ENCODE assay signal across 8 mouse cellular contexts in the genomic region with DNA sequence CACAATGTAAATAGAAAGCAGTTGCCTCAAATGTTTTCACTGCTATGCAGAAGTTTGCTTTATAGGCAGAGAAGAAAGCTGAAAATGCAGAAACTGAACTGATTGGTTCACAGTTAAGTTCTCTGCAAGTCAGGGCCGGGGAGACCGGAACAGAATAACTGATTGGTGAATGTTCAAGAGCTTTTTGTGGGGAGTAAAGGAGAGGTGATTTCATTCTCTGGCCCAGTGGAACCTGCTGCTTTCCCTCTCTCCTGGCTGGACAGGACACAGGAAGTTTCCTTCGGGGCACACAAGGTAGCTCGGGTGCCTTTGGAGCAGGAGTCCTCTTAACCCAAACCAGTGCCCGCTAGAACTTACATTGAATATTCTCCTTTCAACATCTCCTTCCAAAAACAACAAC. TPM values are rescaled to one million over a fixed set of nuclear protein-coding genes. Genes with fewer than 3 reads are reported as not detected.
DNase-seq lines count a peak whose midpoint lies in the region; ATAC-seq and TF ChIP-seq lines count a peak whose summit lies in the region.

No protein-coding gene starts in this region.

- H3K27ac ChIP-seq in cerebellum, adult 2 months (ENCODE audit: insufficient read depth, low read length): no peak overlapping the region
- no peak overlapping the region; the same call in 1 of the 2 replicates for H3K27ac ChIP-seq in heart, embryonic 11.5 days (ENCODE audit: low read depth, low read length)
- no peak overlapping the region for H3K27ac ChIP-seq in kidney, embryonic 14.5 days (ENCODE audit: low read depth, low read length)
- H3K27ac ChIP-seq in spleen, adult 2 months (ENCODE audit: insufficient read depth, low read length): peak overlapping the region; percentile 98

- no peak for TF ChIP-seq POLR2A in cerebellum, adult 2 months (IDR thresholded peaks at IDR 0.05; ENCODE audit: borderline replicate concordance, insufficient read depth, low read length)
- TF ChIP-seq POLR2A in spleen, adult 2 months (IDR thresholded peaks at IDR 0.05; ENCODE audit: low read depth, low read length): no peak

- TF ChIP-seq CTCF in cerebellum, adult 2 months (IDR thresholded peaks at IDR 0.05; ENCODE audit: borderline replicate concordance, insufficient read depth, low read depth, low read length): no peak
- no peak for TF ChIP-seq CTCF in spleen, adult 2 months (IDR thresholded peaks at IDR 0.05; ENCODE audit: extremely low read depth, insufficient read depth, insufficient read length, insufficient replicate concordance)

- WGBS in cerebellum, adult 2 months: 10% methylated on average over 5 of the region's 5 CpGs
- 64% methylated on average over 5 of the region's 5 CpGs for WGBS in heart, embryonic 11.5 days (ENCODE audit: insufficient replicate concordance)
- 65% methylated on average over 5 of the region's 5 CpGs for WGBS in kidney, embryonic 14.5 days
- 11% methylated on average over 5 of the region's 5 CpGs for WGBS in spleen, adult 2 months

- H3K4me3 ChIP-seq in cerebellum, adult 2 months (replicated peaks; ENCODE audit: insufficient read depth, low read depth, low read length): peak overlapping the region; percentile 45
- peak overlapping the region; percentile 68; the same call in 1 of the 2 replicates for H3K4me3 ChIP-seq in heart, embryonic 11.5 days (ENCODE audit: low read depth, low read length)
- H3K4me3 ChIP-seq in kidney, embryonic 14.5 days (ENCODE audit: low read length): peak overlapping the region; percentile 56
- H3K4me3 ChIP-seq in spleen, adult 2 months (ENCODE audit: extremely low read depth, insufficient read depth, insufficient read length): peak overlapping the region; percentile 57

- H3K9me3 ChIP-seq in heart, embryonic 11.5 days (replicated peaks; ENCODE audit: control insufficient read depth, low read length): no peaks in the 10 kb centered on the region
- H3K9me3 ChIP-seq in kidney, embryonic 14.5 days (ENCODE audit: control insufficient read depth, low read length): no peaks in the 10 kb centered on the region

- H3K4me1 ChIP-seq in cerebellum, adult 2 months (ENCODE audit: control insufficient read depth, insufficient read depth, low read length): no peaks in the 10 kb centered on the region
- no peaks in the 10 kb centered on the region for H3K4me1 ChIP-seq in heart, embryonic 11.5 days (ENCODE audit: control insufficient read depth, insufficient read depth, low read length)
- no peaks in the 10 kb centered on the region for H3K4me1 ChIP-seq in kidney, embryonic 14.5 days (ENCODE audit: control insufficient read depth, insufficient read depth, low read length)
- H3K4me1 ChIP-seq in spleen, adult 2 months (ENCODE audit: control insufficient read depth, insufficient read depth, insufficient read length): peaks cover 3% of the 10 kb centered on the region

- peak overlapping the region; percentile 75; the same call in 1 of the 2 replicates for H3K9ac ChIP-seq in heart, embryonic 11.5 days (ENCODE audit: low read depth, low read length)
- H3K9ac ChIP-seq in kidney, embryonic 14.5 days (ENCODE audit: low read depth, low read length): no peak overlapping the region

- H3K36me3 ChIP-seq in heart, embryonic 11.5 days (ENCODE audit: control insufficient read depth, insufficient read depth, low read length): no peaks in the 10 kb centered on the region
- no peaks in the 10 kb centered on the region for H3K36me3 ChIP-seq in kidney, embryonic 14.5 days (ENCODE audit: control insufficient read depth, insufficient read depth, low read length)
- H3K36me3 ChIP-seq in spleen, adult 2 months (ENCODE audit: control insufficient read depth, insufficient read depth, low read length): peaks cover 1% of the 10 kb centered on the region; the same call in 1 of the 2 replicates

- peak overlapping the region; percentile 69 for H3K4me2 ChIP-seq in heart, embryonic 11.5 days
- peak overlapping the region; percentile 69 for H3K4me2 ChIP-seq in kidney, embryonic 14.5 days (replicated peaks; ENCODE audit: low read depth, low read length)

- H3K27me3 ChIP-seq in cerebellum, adult 2 months (ENCODE audit: control insufficient read depth, insufficient read depth, low read length): no peaks in the 10 kb centered on the region
- no peaks in the 10 kb centered on the region for H3K27me3 ChIP-seq in heart, embryonic 11.5 days (ENCODE audit: control insufficient read depth, insufficient read depth, low read length)
- no peaks in the 10 kb centered on the region for H3K27me3 ChIP-seq in kidney, embryonic 14.5 days (ENCODE audit: control insufficient read depth, insufficient read depth, low read length)
- no peaks in the 10 kb centered on the region for H3K27me3 ChIP-seq in spleen, adult 2 months (ENCODE audit: control insufficient read depth, insufficient read depth, low read length)

- ATAC-seq in heart, embryonic 11.5 days (replicated peaks; ENCODE audit: insufficient number of reproducible peaks, low FRiP score, low TSS enrichment): 0 out of 2 replicates have a peak, but pooled peaks have one; percentile 44
- ATAC-seq in kidney, embryonic 14.5 days (ENCODE audit: low FRiP score, low TSS enrichment): peak; percentile 61

- peak; percentile 21 to 38 for DNase-seq in spleen, adult 18-20 months
- DNase-seq in spleen, adult 12 weeks (ENCODE audit: low spot score): no peak
- peak; percentile 12 to 31 for DNase-seq in cerebellum, adult 2 months
- DNase-seq in lung, postnatal 10 days: peak; percentile 34
- DNase-seq in spleen, adult 2 months (ENCODE audit: low read depth in 1 of 2, low spot score in 2 of 2): peak; percentile 43 to 54
- DNase-seq in frontal cortex, postnatal 25 days (ENCODE audit: low spot score in 2 of 2): no peak

RNA-seq across cellular contexts. Expression of a gene that starts 1.2 kb away (rescaled TPM):
- 6.7 and 8.1 TPM in 2 replicates for polyA plus RNA-seq in cerebellum, adult 2 months (2012; rRNA removed)
- polyA plus RNA-seq in heart, embryonic 11.5 days (2014; fragmentation: Nextera tagmentation; extraction: Ambion mirVana): 12.6 and 12.7 TPM in 2 replicates
- polyA plus RNA-seq in kidney, embryonic 14.5 days (2014; fragmentation: Nextera tagmentation; extraction: Ambion mirVana): 13.8 and 17.7 TPM in 2 replicates
- 2.7 and 3.7 TPM in 2 replicates for polyA plus RNA-seq in spleen, adult 2 months (2012; rRNA removed)

RNA-seq across cellular contexts. Expression of a gene that starts 37.2 kb away (rescaled TPM):
- 18.8 and 19.8 TPM in 2 replicates for polyA plus RNA-seq in cerebellum, adult 2 months (2012; rRNA removed)
- polyA plus RNA-seq in heart, embryonic 11.5 days (2014; fragmentation: Nextera tagmentation; extraction: Ambion mirVana): 11.6 and 14.4 TPM in 2 replicates
- polyA plus RNA-seq in kidney, embryonic 14.5 days (2014; fragmentation: Nextera tagmentation; extraction: Ambion mirVana): 8.3 and 12.9 TPM in 2 replicates
- polyA plus RNA-seq in spleen, adult 2 months (2012; rRNA removed): 11.3 and 16.7 TPM in 2 replicates

Comparison
In these comparisons a context has a peak if more than half of its experiments do, and no peak if none do; other contexts are left out.
1. DNase-seq: peak in spleen, adult 18-20 months (2 of 2), cerebellum, adult 2 months (2 of 2), lung, postnatal 10 days (single experiment) and spleen, adult 2 months (2 of 2); none in spleen, adult 12 weeks (single experiment) and frontal cortex, postnatal 25 days (0 of 2).
2. Peak in every context shown above with its lines, with median percentiles within 50 percentile points of each other: H3K4me3 ChIP-seq.